Mouse (Mus musculus) embryonic fibroblast, embryonic 13.5 days (primary cell): ENCODE results near the gene Pex5l. TPM values are rescaled to one million over a fixed set of nuclear protein-coding genes. Genes with fewer than 3 reads are reported as not detected.

Experiments used
- H3K27ac ChIP-seq: 2 replicates; pipeline ENCODE4 v1.5.1; 2012; ENCODE audit warnings: low read length, control low read depth, inconsistent platforms; ENCODE audit not compliant: insufficient read depth
- H3K4me1 ChIP-seq: 2 replicates; pipeline ENCODE4 v1.6.1; 2011; ENCODE audit warnings: low read length; ENCODE audit not compliant: control insufficient read depth, insufficient read depth
- H3K4me3 ChIP-seq: 2 replicates; pipeline ENCODE4 v1.5.1; 2011; ENCODE audit warnings: mild to moderate bottlenecking, control low read depth, low read length; ENCODE audit not compliant: insufficient read depth
- CTCF ChIP-seq: IDR thresholded peaks from 2 replicates; pipeline ENCODE4 v1.5.1; 2011; ENCODE audit warnings: mild to moderate bottlenecking, control low read depth, low read length, moderate library complexity, borderline replicate concordance; ENCODE audit not compliant: insufficient read depth
- POLR2A ChIP-seq: IDR thresholded peaks from 2 replicates; pipeline ENCODE4 v1.6.1; 2011; ENCODE audit warnings: low read depth, mild to moderate bottlenecking, control low read depth, low read length, moderate library complexity
- polyA plus RNA-seq: library from polyadenylated mRNA; stranded (reverse); fragments of >200 nt; gene quantifications from 2 replicates; pipeline ENCODE4 v1.2.4, GENCODE M21; 2011; ENCODE audit warnings: low read depth; ENCODE audit not compliant: missing spikeins, insufficient read length

Gene Pex5l
- 0.23 TPM in 1 of 2 replicates, not detected in the other for polyA plus RNA-seq

DNA sequence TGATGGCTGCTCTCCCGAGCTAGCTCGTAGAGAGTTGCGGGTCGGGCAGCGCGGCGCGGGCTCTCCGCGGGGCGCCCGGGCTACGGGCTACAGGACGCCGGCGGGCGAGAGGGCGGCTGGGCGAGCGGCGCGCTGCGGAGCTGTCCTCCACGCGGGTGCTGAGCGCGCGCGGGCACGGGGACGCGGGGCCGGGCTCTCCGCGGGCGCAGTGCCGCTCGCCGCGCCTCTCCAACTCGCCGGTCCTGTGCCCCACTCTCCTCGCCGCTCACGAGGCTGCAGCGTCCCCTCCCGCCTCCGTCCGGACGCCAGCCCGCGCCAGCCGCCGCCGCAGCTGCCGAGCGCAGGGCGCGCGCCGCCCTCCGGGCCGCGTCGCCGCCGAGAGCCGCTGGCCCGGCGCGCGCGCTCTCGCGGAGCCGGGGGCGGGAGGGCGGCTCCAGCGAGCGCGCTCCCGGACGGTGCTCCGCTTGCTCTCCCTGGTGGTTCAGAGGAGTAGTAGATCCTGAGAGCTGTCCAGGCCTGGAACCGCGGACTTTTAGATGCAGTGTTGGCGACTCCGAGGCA, at the start of gene Pex5l:
TSS of gene Pex5l (minus strand) at position 347 of the 561 bp plus-strand sequence.
- Histone ChIP-seq H3K4me1 (no peaks in the 10 kb centered on the region), H3K4me3 (peak within 1 kb of the TSS; percentile 29), H3K27ac (no peak within 1 kb of the TSS)
- TF ChIP-seq CTCF, result no peak
- TF ChIP-seq POLR2A, result no peak

GRCm38 (mm10) chr3:33165186-33165585, 22.1 kb upstream of the Pex5l start:
- Histone ChIP-seq H3K4me1 (no peaks in the 10 kb centered on the region), H3K27ac (no peak overlapping the region), H3K4me3 (no peak overlapping the region)
- TF ChIP-seq POLR2A, result no peak
- TF ChIP-seq CTCF, result no peak

DNA sequence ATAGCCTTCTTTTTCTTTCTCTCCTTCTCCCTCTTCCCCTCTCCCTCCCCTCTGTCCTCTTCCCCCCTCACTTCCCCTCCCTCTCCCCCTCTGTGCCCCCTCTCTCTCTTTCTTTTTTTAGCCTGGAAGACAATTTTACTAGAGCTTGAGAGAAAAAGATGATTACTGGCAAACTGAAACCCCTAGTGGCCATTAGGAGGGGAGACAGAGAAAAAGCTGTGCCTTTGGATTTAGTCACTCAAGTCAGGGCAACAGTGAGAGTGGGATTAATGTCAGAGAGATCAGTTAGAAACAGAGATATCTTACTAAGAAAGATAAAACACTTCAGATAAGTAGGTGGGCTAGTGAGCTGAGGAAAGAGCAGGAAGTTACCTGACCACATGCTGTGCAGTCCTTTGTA, 20.8 kb upstream of the Pex5l start:
- no peak overlapping the region for H3K27ac ChIP-seq
- TF ChIP-seq CTCF (no peak), POLR2A (no peak)
- no peak overlapping the region for H3K4me3 ChIP-seq
- no peaks in the 10 kb centered on the region for H3K4me1 ChIP-seq

DNA sequence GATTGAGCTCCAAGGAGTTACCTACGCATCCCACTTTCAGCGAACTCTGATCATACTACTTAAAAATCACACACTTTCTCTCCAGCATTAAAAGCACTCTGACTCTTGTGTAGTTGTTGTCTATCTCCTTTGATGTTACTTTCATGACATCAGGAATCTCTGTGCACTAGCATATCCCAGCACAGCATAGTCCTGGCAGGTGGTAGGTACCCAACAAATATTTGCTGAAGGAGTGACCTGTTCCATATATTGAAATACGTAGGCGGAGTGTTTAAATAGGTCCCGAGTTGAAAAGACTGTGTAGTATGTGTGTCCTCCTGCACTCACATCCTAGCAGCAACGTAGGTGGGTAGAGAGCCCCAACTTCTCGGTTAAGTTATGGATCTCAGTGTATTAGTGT, 545 bp upstream of the Pex5l start:
- no peaks in the 10 kb centered on the region for H3K4me1 ChIP-seq
- no peak for TF ChIP-seq POLR2A
- no peak for TF ChIP-seq CTCF
- H3K4me3 ChIP-seq, result no peak overlapping the region
- H3K27ac ChIP-seq, result no peak overlapping the region

DNA sequence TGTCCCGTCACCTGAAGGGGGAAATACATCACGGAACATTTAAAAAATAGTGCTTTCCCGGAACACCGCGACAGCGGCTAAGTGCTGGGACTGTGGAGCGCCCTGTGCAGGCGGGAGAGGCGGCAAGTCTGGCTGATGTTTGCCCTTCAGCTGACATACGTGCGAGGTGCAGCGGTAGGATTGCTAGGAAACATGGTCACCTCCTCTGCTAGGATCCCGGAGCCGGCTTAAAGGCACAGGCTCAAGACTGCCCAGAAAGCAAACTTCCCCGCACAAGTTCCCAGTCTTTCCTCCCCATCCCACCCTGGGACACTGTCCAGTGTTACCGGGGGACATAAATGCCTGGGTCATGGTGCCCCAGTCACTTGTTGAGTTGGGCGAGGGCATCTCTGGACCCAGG, 649 bp downstream of the Pex5l start:
- peak overlapping the region; percentile 29 for H3K4me3 ChIP-seq
- TF ChIP-seq CTCF, result no peak
- TF ChIP-seq POLR2A, result no peak
- no peak overlapping the region for H3K27ac ChIP-seq
- no peaks in the 10 kb centered on the region for H3K4me1 ChIP-seq

DNA sequence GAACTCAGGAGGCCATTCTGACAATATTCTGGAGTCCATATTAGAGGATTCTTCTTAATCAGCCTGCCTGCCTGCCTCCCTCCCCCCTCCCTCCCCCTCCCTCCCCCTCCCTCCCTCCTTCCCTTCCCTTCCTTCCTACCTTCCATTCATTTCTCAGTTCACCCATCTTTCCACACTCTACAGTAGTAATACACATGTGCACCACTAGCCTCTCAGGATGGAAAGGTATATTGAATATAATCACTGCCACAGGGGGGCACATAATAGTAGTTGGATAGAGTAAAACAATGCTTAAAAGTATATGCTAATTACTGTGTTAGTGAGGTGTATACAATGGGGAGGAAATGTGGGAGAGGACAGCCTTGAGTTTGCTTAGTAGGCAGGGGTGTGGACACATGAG, 13.1 kb downstream of the Pex5l start:
- H3K27ac ChIP-seq, result no peak overlapping the region
- no peaks in the 10 kb centered on the region for H3K4me1 ChIP-seq
- no peak overlapping the region for H3K4me3 ChIP-seq
- no peak for TF ChIP-seq CTCF
- no peak for TF ChIP-seq POLR2A

DNA sequence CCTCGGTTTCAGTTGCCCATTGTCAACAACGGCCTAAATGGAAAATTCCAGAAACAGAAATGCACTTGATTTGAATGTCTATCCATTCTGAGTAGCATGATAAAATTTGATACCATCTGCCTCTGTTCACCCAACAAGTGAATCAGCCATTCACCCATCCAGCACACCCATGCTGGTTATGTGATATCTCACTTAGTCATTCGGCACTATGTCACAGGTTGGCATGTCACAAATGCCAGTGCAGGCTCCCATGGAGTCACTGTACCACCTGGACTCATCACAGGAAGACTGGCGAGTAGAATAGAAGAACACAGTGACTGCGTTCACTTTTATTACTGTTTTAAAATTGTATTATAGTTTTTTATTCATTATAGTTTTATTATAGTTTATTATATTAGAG, 18.3 kb downstream of the Pex5l start:
- TF ChIP-seq POLR2A, result no peak
- TF ChIP-seq CTCF, result no peak
- Histone ChIP-seq H3K4me3 (no peak overlapping the region), H3K4me1 (no peaks in the 10 kb centered on the region), H3K27ac (no peak overlapping the region)

- TF ChIP-seq POLR2A (no peak), CTCF (no peak)
- Histone ChIP-seq H3K27ac (no peak overlapping the region), H3K4me3 (no peak overlapping the region), H3K4me1 (no peaks in the 10 kb centered on the region)
Measured at GRCm38 (mm10) chr3:33105785-33106184, 37.3 kb downstream of the Pex5l start.

- Histone ChIP-seq H3K27ac (no peak overlapping the region), H3K4me3 (no peak overlapping the region), H3K4me1 (no peaks in the 10 kb centered on the region)
- TF ChIP-seq POLR2A (no peak), CTCF (no peak)
Measured at GRCm38 (mm10) chr3:33103501-33103900, 39.5 kb downstream of the Pex5l start.

DNA sequence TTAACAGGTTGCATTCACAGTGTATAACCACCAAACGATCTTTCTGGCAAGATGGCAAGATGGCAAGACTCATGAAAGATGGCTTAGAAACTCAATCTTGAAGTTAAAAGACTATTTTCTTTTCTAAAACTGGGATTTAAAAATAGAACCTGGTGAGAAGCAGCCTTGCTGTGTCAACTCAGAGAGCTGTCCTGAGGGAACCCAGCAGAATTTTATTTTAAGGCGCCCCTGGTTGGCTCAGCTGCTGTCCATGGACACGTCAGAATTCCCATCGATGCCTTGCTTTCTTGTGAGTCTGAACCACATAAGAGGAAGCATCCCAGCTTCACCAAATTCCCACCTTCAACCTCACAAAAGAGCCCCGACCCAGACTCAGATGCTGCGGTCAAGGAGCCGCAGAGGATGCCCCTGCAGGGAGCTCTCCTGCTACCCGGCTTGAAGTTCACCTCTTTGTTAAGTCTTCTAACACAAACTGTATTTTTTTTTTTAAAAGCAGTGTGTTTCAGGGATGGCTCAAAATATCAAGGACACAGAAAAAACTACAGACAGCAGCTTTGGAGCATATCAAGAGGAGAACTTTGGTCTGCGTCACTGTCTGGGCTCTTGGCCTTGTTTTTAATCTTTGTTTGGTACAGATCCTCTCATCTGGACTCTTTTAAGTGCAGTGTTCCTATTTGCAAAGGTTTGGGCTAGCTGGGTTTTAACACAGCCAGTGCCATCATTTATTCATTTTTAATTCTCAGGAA, 44.3 kb downstream of the Pex5l start:
- TF ChIP-seq POLR2A (no peak), CTCF (no peak)
- no peak overlapping the region for H3K27ac ChIP-seq
- H3K4me3 ChIP-seq, result no peak overlapping the region
- no peaks in the 10 kb centered on the region for H3K4me1 ChIP-seq

DNA sequence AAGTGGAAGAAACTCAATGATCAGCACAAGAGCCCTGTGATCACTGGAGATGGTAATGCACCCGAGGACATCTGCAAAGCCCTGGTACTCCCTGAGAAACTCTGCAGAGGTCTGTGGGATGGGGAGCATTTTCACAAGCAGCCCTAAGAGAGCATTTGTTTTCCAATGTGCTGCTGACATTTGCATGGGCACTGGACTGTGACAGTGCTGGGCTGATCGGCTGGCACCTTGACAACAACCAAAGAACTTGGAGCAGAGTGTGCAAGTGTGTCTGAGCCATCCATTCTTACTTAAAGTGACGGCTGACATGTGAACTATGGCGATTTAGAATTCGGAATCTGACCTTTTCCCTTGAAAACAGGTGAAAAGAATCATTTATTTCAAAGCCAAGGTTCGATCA, 49.4 kb downstream of the Pex5l start:
- no peak overlapping the region for H3K4me3 ChIP-seq
- TF ChIP-seq POLR2A, result no peak
- TF ChIP-seq CTCF, result no peak
- H3K27ac ChIP-seq, result no peak overlapping the region
- no peaks in the 10 kb centered on the region for H3K4me1 ChIP-seq
